Mouse (Mus musculus) hindbrain, embryonic 16.5 days (tissue): ENCODE data around the gene Slitrk2. TPM values are rescaled to one million over a fixed set of nuclear protein-coding genes. Genes with fewer than 3 reads are reported as not detected.
A peak's percentile ranks its signal among the peaks of the same experiment; 100 is the strongest.

ENCODE experiments used
- ATAC-seq: fragments of 200-750 bp; cut with Nextera tagmentation; 2 replicates; pipeline ENCODE4 v1.8.0; 2017; ENCODE audit warnings: moderate TSS enrichment, moderate library complexity
- H3K27ac ChIP-seq: fragments of 300-500 bp; sonication (generic); 2 replicates; pipeline ENCODE4 v1.5.1; 2014; ENCODE audit warnings: low read depth, mild to moderate bottlenecking, control low read depth, low read length, moderate library complexity
- H3K27me3 ChIP-seq: fragments of 300-500 bp; sonication (generic); replicated peaks from 2 replicates; pipeline ENCODE4 v1.6.1; 2014; ENCODE audit warnings: low read length; ENCODE audit not compliant: control insufficient read depth, insufficient read depth
- H3K36me3 ChIP-seq: fragments of 300-500 bp; sonication (generic); 2 replicates; pipeline ENCODE4 v1.6.1; 2014; ENCODE audit warnings: mild to moderate bottlenecking, low read length, moderate library complexity, mixed read lengths; ENCODE audit not compliant: control insufficient read depth, insufficient read depth
- H3K4me1 ChIP-seq: fragments of 300-500 bp; sonication (generic); 2 replicates; pipeline ENCODE4 v1.6.1; 2014; ENCODE audit warnings: low read depth, low read length; ENCODE audit not compliant: control insufficient read depth, insufficient read depth
- H3K4me2 ChIP-seq: fragments of 300-500 bp; sonication (generic); 2 replicates; pipeline ENCODE4 v1.6.1; 2014; ENCODE audit warnings: mild to moderate bottlenecking, low read length, control low read depth, moderate library complexity
- H3K4me3 ChIP-seq: fragments of 300-500 bp; sonication (generic); 2 replicates; pipeline ENCODE4 v1.5.1; 2014; ENCODE audit warnings: mild to moderate bottlenecking, low read length, control low read depth, moderate library complexity
- H3K9ac ChIP-seq: fragments of 300-500 bp; sonication (generic); 2 replicates; pipeline ENCODE4 v1.6.1; 2014; ENCODE audit warnings: low read depth, mild to moderate bottlenecking, control low read depth, low read length, moderate library complexity
- H3K9me3 ChIP-seq: fragments of 300-500 bp; sonication (generic); 2 replicates; pipeline ENCODE4 v1.6.1; 2014; ENCODE audit warnings: mild to moderate bottlenecking, low read length, moderate library complexity; ENCODE audit not compliant: control insufficient read depth
- WGBS: fragments of 180-500 bp; shearing (Covaris S2); extraction: QIAGEN DNeasy Blood & Tissue Kit; methylation state at CpG from one replicate; pipeline ENCODE4 v1.1.7; 2014; 5-methylcytosine and 5-hydroxymethylcytosine counted together
- polyA plus RNA-seq: library from polyadenylated mRNA; unstranded; fragments of >200 nt; fragmentation: Nextera tagmentation; extraction: Ambion mirVana; gene quantifications from 2 replicates; pipeline ENCODE4 v1.2.1, GENCODE M21; 2015

Slitrk2 gene
- polyA plus RNA-seq: 10.9 and 11.2 TPM in 2 replicates

- H3K4me3 ChIP-seq: peak within 1 kb of the TSS; percentile 45
- no peak within 1 kb of the TSS; the same call in 1 of the 2 replicates for H3K27ac ChIP-seq
- WGBS: 27% methylated on average over 23 of the region's 25 CpGs
- no peaks in the 10 kb centered on the region for H3K36me3 ChIP-seq
- H3K4me1 ChIP-seq: peaks cover 2% of the 10 kb centered on the region; the same call in 1 of the 2 replicates
- peak within 1 kb of the TSS; percentile 25 for H3K9ac ChIP-seq
- peak within 1 kb of the TSS; percentile 58 for H3K4me2 ChIP-seq
- H3K27me3 ChIP-seq: no peaks in the 10 kb centered on the region
- peak; percentile 81 for ATAC-seq
- H3K9me3 ChIP-seq: no peaks in the 10 kb centered on the region
Observed at GRCm38 (mm10) chrX:66648911-66649620, at the start of gene Slitrk2. Gene Slitrk2 (plus strand): TSS chrX:66649318.

GRCm38 (mm10) chrX:66605490-66605889 is 43.6 kb upstream of the Slitrk2 start:
- H3K27ac ChIP-seq: no peak overlapping the region
- WGBS: 88% methylated on average over 3 of the region's 3 CpGs
- no peaks in the 10 kb centered on the region for H3K36me3 ChIP-seq
- no peak overlapping the region for H3K4me3 ChIP-seq
- no peaks in the 10 kb centered on the region for H3K4me1 ChIP-seq
- ATAC-seq: no peak
- no peaks in the 10 kb centered on the region for H3K27me3 ChIP-seq
- H3K9me3 ChIP-seq: no peaks in the 10 kb centered on the region
- no peak overlapping the region for H3K4me2 ChIP-seq
- no peak overlapping the region for H3K9ac ChIP-seq

GRCm38 (mm10) chrX:66652455-66653144 is 3.5 kb downstream of the Slitrk2 start:
- peak; percentile 88 for ATAC-seq
- Histone ChIP-seq H3K9me3 (no peaks in the 10 kb centered on the region), H3K4me1 (peaks cover 2% of the 10 kb centered on the region; the same call in 1 of the 2 replicates), H3K9ac (peak overlapping the region; percentile 57), H3K27ac (peak overlapping the region; percentile 63; the same call in 1 of the 2 replicates), H3K36me3 (no peaks in the 10 kb centered on the region), H3K4me2 (peak overlapping the region; percentile 59), H3K27me3 (no peaks in the 10 kb centered on the region), H3K4me3 (peak overlapping the region; percentile 49)
- WGBS: 9% methylated on average over 20 of the region's 21 CpGs

- Histone ChIP-seq H3K4me2 (no peak overlapping the region), H3K9ac (no peak overlapping the region), H3K9me3 (no peaks in the 10 kb centered on the region), H3K27ac (no peak overlapping the region), H3K4me3 (no peak overlapping the region), H3K36me3 (no peaks in the 10 kb centered on the region), H3K27me3 (no peaks in the 10 kb centered on the region), H3K4me1 (no peaks in the 10 kb centered on the region)
- WGBS: 38% methylated on average over 2 of the region's 2 CpGs
- no peak for ATAC-seq
Observed at GRCm38 (mm10) chrX:66657365-66657764, 8.2 kb downstream of the Slitrk2 start.

- Histone ChIP-seq H3K9me3 (no peaks in the 10 kb centered on the region), H3K4me1 (no peaks in the 10 kb centered on the region), H3K27me3 (no peaks in the 10 kb centered on the region), H3K4me3 (no peak overlapping the region), H3K9ac (no peak overlapping the region), H3K27ac (no peak overlapping the region), H3K36me3 (no peaks in the 10 kb centered on the region), H3K4me2 (no peak overlapping the region)
- no peak for ATAC-seq
- WGBS: 91% methylated on average over 4 of the region's 4 CpGs
Observed at GRCm38 (mm10) chrX:66676959-66677358, 27.8 kb downstream of the Slitrk2 start.

GRCm38 (mm10) chrX:66678646-66679045 is 29.5 kb downstream of the Slitrk2 start:
- no peak overlapping the region for H3K9ac ChIP-seq
- no peak overlapping the region for H3K4me2 ChIP-seq
- no peaks in the 10 kb centered on the region for H3K36me3 ChIP-seq
- H3K4me3 ChIP-seq: no peak overlapping the region
- no peaks in the 10 kb centered on the region for H3K9me3 ChIP-seq
- H3K27me3 ChIP-seq: no peaks in the 10 kb centered on the region
- no peaks in the 10 kb centered on the region for H3K4me1 ChIP-seq
- 30% methylated on average over 7 of the region's 7 CpGs for WGBS
- ATAC-seq: no peak
- H3K27ac ChIP-seq: no peak overlapping the region
